Mouse (Mus musculus) layer of hippocampus, postnatal 25 days (tissue): ENCODE measurements around the gene Pak6. TPM values are rescaled to one million over a fixed set of nuclear protein-coding genes. Genes with fewer than 3 reads are reported as not detected.

ENCODE experiments used
- DNase-seq, 2 experiments: peaks; one replicate each; pipeline ENCODE4 v3.0.0; 2022; ENCODE audit warnings: mixed read lengths in 2 of 2, low spot score in 1 of 2; ENCODE audit errors: extremely low spot score in 1 of 2
- total RNA-seq, 2 experiments: library from RNA; stranded (reverse); gene quantifications; 2 replicates each; pipeline ENCODE4 v1.2.3; 2021

The Pak6 gene
- total RNA-seq, 2 experiments from 2014 or later: 50.5 to 58.0 TPM

DNA sequence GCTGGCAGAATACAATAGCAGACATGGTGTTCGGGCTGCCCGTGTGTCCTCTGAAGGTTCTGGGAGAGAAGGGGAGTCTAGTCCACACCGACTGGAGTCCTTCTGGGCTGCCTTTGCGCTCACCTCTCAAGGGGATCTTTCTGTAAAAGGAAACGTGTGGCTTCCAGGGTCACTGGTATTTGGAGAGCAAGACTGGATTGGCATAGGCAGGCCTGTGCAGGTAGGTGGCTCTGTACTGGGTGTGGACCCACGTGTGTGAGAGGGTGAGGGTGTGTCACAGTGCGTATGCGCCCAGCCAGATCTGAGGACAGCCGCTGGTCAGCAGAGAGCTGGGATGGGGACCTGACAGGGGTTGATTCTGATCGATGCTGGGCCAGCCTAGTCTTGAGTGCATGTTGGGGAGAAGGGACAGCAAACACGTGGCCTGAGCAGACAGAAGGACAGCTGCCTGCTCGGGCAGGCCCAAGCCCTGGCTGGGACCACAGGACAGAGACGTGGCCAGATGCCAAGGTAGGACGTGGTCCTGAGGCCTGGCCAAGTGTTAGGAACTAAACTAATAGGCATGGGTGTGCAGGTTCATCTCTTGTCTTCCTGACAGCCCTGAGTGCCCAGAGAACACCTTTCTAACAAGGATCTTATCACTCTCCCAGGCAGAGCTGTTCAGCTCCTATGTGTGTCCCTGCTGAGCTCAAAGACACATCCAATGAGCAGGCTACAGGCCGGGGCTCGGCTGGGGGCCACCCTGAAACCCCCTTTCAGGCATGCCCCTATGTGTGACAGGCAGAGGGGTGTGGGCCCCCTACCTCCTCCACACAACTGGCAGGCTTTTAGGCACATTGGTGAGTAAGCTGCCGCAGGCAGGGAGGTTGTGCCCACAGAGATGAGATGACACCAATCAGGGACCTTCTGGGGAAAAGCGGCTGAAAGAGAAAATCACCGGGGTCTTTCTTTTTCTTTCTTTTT is 982 bp downstream of the Pak6 start:
- peak in 1 of 2 experiments; percentile 26 for DNase-seq

GRCm38 (mm10) chr2:118664975-118665516 is 1.9 kb downstream of the Pak6 start:
- DNase-seq: no peak

GRCm38 (mm10) chr2:118665616-118666015 is 2.5 kb downstream of the Pak6 start:
- no peak for DNase-seq

DNA sequence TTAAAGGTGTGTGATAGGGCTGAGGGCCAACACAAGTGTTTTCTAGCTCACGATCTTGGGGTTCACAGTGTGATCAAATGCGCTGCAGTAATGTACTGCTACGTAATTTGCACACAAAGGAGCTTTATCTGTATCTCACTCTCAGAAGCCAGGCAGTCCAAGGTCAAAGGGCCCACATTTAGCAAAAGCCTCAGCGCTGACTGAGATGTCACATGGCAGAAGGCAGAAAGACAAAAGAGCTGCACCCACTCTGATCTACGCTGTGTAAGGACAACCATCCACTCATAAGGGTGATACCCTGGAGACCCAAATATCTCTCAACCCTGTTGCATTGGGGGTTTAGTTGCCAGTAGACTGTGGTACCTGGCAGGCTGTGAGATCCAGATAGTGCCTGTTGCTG is 4.1 kb downstream of the Pak6 start:
- no peak for DNase-seq

- no peak for DNase-seq
Observed at GRCm38 (mm10) chr2:118669245-118669644, 6.1 kb downstream of the Pak6 start.

DNA sequence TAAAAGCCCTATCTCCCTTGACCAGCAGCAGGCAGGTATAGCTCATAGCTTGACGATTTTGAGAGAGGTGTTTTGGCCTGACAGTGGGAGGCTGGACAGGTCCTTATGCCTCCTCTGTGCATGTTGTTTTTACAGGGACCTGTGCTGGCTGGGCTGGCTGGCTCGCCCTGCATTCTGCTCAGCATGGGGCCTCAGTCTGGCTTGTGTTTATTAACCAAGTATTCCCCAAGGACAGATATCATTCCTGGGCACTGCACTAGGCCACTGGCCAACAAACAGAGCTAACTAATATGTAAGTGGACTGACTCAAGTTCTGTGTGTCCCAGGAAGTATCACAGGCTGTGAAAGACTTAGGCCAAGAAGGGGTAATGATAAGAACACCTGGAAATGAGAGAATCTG is 6.7 kb downstream of the Pak6 start:
- DNase-seq: no peak

- DNase-seq: no peak
Observed at GRCm38 (mm10) chr2:118671728-118672127, 8.6 kb downstream of the Pak6 start.

- no peak for DNase-seq
Observed at GRCm38 (mm10) chr2:118673686-118674465, 10.8 kb downstream of the Pak6 start.

DNA sequence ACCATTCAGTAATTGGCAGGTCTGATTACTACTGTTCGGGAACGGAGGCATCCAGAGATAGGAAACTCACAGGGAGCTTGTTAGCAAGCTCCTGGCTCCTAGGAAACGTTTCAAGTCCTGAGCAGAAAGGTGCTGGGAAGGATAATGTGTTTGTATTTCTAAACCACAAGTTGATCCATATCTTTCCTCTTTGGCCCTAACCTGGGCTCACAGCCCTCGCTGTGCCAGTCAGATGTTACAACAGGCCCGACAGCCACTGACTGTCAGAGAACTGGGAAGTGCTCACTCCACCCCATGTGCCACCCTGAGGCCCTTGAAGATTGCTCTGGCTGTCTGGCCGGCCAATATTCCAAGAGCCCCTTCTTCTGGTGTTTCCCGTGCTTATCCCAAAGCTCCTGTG is 11.4 kb downstream of the Pak6 start:
- DNase-seq: no peak

- DNase-seq: peak in 1 of 2 experiments; percentile 39
Observed at GRCm38 (mm10) chr2:118676839-118677741, 14.0 kb downstream of the Pak6 start.

- no peak for DNase-seq
Observed at GRCm38 (mm10) chr2:118677817-118678216, 14.7 kb downstream of the Pak6 start.

DNA sequence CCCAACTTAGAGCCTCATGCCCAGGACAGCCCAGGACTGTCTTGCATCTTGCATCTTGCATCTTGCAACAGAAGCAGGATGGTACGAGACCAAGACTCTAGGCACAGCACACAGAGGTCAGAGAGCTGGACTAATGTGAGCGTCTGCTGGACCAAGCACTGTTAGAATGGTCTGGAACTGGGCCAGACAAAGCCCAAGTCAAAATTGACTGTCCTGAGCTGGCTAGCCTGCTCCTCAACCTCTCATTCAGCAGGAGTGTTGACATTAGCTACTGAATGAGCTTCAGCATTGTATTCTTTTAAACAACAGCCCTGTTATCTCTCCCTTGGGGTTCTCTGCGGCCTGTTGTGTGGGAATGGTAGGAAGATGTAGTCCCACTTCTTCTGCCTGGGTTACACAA is 16.5 kb downstream of the Pak6 start:
- DNase-seq: no peak

DNA sequence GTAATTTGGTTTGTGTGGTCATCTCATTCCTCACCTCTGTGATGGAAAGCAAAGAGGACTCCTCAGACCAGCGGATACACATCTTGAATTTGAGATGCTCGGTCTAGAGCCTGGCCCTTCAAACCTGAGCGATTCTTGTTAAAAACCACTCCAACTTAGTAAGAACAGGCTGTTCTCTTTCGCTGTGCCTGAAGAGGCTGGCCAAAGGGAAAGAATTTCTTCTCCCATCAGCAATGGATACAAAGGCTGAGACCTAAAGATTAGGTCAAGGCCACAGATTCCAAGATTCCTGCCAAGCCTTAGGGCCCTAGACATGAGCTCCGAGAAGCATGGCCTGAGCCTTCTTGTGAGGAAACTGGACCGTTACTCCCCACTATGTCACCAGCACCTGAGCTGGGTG is 17.8 kb downstream of the Pak6 start:
- DNase-seq: no peak

DNA sequence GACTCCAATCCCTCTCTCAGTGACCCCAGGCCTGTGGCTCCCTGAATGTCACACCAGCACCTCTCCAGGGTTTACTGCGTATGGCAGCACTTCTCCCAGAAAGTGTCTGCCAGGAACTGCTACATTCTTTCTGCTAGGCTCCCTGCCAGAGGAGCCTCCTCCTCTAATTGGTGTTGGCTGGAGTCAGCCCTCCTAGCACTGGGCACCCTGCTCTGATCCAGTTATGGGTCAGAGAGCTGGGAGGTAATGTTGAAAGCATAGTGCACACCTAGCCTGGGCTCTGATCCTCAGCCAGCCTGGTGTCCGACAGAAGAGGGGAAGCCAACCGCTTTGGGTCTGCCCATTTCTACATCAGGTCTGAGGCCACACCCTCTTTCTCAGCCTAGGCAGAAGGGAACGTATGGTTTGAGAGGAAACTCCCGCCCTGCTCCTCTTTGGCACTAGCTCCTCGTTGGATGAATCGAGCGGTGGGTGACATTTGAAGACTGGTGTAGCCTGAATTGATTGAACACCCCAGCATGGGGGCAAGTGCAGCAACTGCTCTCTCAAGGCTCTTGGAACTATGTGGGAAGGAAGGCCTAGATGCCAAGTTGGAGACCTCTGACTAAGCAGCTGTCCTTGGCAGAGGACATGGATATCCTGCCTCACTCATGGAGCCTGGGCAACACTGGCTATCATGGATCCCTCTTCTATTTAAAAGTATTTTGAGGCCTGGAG is 19.6 kb downstream of the Pak6 start:
- no peak for DNase-seq

DNA sequence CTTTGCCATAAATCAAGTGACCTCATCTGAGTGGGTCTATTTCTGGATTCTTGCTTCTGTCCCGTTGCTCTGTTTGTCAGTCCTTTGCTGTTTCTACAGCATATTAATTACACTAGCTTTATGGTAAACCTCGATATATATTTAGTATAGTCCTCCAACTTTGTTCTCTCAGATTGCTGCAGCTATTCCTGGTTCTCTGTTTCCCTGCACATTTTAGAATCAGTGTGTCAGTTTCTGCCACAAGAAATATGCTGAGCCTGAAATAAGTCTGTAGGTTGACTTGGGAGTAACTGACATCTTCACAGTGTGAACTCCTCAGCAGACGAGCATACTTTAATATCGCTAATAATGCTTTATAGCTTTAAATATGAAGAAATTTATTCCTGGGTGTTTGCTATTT is 22.0 kb downstream of the Pak6 start:
- DNase-seq: no peak

GRCm38 (mm10) chr2:118686693-118687092 is 23.6 kb downstream of the Pak6 start:
- no peak for DNase-seq

DNA sequence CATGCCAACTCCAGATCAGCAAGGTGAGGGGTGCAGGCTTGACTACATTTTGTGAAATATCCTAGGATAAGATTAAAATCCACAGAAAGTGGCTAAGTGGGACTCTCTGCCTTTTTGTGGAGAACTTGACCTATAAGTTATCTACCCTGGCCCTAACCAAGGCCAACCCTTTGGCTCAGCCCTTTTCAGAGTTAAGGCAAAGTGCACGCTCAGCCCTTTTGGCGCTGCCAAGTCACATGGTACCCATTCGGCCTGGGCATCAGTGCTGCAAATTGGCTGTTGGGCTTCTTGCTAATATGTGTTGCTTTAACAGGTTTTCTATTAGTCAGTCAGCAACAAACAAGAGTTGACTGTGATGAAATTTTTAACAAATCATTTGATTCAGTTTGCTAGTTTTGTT is 24.7 kb downstream of the Pak6 start:
- no peak for DNase-seq

GRCm38 (mm10) chr2:118689875-118690274 is 26.8 kb downstream of the Pak6 start:
- no peak for DNase-seq

GRCm38 (mm10) chr2:118693370-118693966 is 30.4 kb downstream of the Pak6 start:
- no peak for DNase-seq
